Comparison of ENCODE assay signal across 8 mouse cellular contexts in genomic region chr9:27148631-27149471, GRCm38 (mm10). TPM values are rescaled to one million over a fixed set of nuclear protein-coding genes. Genes with fewer than 3 reads are reported as not detected.
DNase-seq lines count a peak whose midpoint lies in the region; ATAC-seq lines count a peak whose summit lies in the region.
"Had no signal": no experiment of that assay in that cellular context is flagged by ENCODE, and none has a peak within 500 bp of the region (broad histone marks: within the 10 kb centered on the region; RNA-seq: fewer than 3 reads in every experiment).

No protein-coding gene starts in this region.

- peak overlapping the region; percentile 80 for H3K27ac ChIP-seq in hindbrain, embryonic 11.5 days (ENCODE audit: low read depth, low read length)
- H3K27ac ChIP-seq in limb, embryonic 15.5 days = no peak overlapping the region; the same call in 1 of the 2 replicates
- H3K27ac ChIP-seq: liver, embryonic 14.5 days had no signal

- peak; percentile 19 to 21 for DNase-seq in cerebellum, adult 18-20 months
- peak; percentile 18 to 26 for DNase-seq in cerebellum, postnatal 36 days
- DNase-seq in hindbrain, embryonic 11.5 days (ENCODE audit: low spot score) = peak; percentile 68
- no peak for DNase-seq in adrenal gland, adult 2 months
- DNase-seq in right cerebral cortex, adult 2 months (ENCODE audit: low spot score in 2 of 2) = no peak
- DNase-seq in B cell, adult 2 months = no peak

- peaks cover 9% of the 10 kb centered on the region for H3K4me1 ChIP-seq in hindbrain, embryonic 11.5 days (replicated peaks; ENCODE audit: control insufficient read depth, insufficient read depth, low read length)
- H3K4me1 ChIP-seq in limb, embryonic 15.5 days = no peaks in the 10 kb centered on the region

- no peaks in the 10 kb centered on the region for H3K27me3 ChIP-seq in hindbrain, embryonic 11.5 days (ENCODE audit: control insufficient read depth, insufficient read depth, low read length)
- no peaks in the 10 kb centered on the region for H3K27me3 ChIP-seq in limb, embryonic 15.5 days

- ATAC-seq in hindbrain, embryonic 11.5 days (ENCODE audit: low FRiP score) = peak; percentile 89
- ATAC-seq in limb, embryonic 15.5 days (ENCODE audit: insufficient number of reproducible peaks, low FRiP score, low TSS enrichment, low read depth) = 0 out of 2 replicates have a peak, but pooled peaks have one; percentile 49

- H3K9me3 ChIP-seq in hindbrain, embryonic 11.5 days (ENCODE audit: control insufficient read depth, low read length) = no peaks in the 10 kb centered on the region
- no peaks in the 10 kb centered on the region for H3K9me3 ChIP-seq in limb, embryonic 15.5 days

- H3K4me3 ChIP-seq in hindbrain, embryonic 11.5 days (ENCODE audit: low read depth, low read length) = no peak overlapping the region
- H3K4me3 ChIP-seq in limb, embryonic 15.5 days = no peak overlapping the region

- 24% methylated on average over 18 of the region's 18 CpGs for WGBS in hindbrain, embryonic 11.5 days
- WGBS in limb, embryonic 15.5 days = 30% methylated on average over 18 of the region's 18 CpGs

- no peaks in the 10 kb centered on the region for H3K36me3 ChIP-seq in hindbrain, embryonic 11.5 days (ENCODE audit: control insufficient read depth, insufficient read depth, low read length)
- H3K36me3 ChIP-seq in limb, embryonic 15.5 days = no peaks in the 10 kb centered on the region

- H3K4me2 ChIP-seq in hindbrain, embryonic 11.5 days (replicated peaks; ENCODE audit: low read depth, low read length) = peak overlapping the region; percentile 27
- no peak overlapping the region for H3K4me2 ChIP-seq in limb, embryonic 15.5 days

- 0 out of 2 replicates have a peak overlapping the region, but pooled peaks have one; percentile 15 for H3K9ac ChIP-seq in hindbrain, embryonic 11.5 days (ENCODE audit: low read depth, low read length)
- no peak overlapping the region for H3K9ac ChIP-seq in limb, embryonic 15.5 days
- H3K9ac ChIP-seq: liver, embryonic 14.5 days had no signal

RNA-seq across cellular contexts. Expression of gene Jam3, which starts 6.4 kb away (rescaled TPM):
- polyA plus RNA-seq in hindbrain, embryonic 11.5 days (2014; fragmentation: Nextera tagmentation; extraction: Ambion mirVana) = 151 and 163 TPM in 2 replicates
- 96.1 and 112 TPM in 2 replicates for polyA plus RNA-seq in limb, embryonic 15.5 days (2015; fragmentation: Nextera tagmentation; extraction: Ambion mirVana)
- 10 to 100 TPM; 29.8 to 35.7 TPM for total RNA-seq in adrenal gland, adult 2 months (2021)
- 19.2 and 23.5 TPM in 2 replicates for polyA plus RNA-seq in adrenal gland, adult 2 months (2012; rRNA removed)

Comparison
In these comparisons a context has a peak if more than half of its experiments do, and no peak if none do; other contexts are left out.
1. DNase-seq: peak in cerebellum, adult 18-20 months (2 of 2), cerebellum, postnatal 36 days (2 of 2) and hindbrain, embryonic 11.5 days (single experiment); none in adrenal gland, adult 2 months (single experiment), right cerebral cortex, adult 2 months (0 of 2) and B cell, adult 2 months (0 of 2).